Mouse (Mus musculus) spleen, postnatal 14 days (tissue): Measurements from ENCODE around the gene Robo2.
"Not testable (repeated sequence)": the region's sequence is repeated elsewhere in the genome, so short reads cannot be mapped to it uniquely, and the experiment has no call there.

Experiments used
- DNase-seq, 2 experiments: peaks; one replicate each; pipeline ENCODE4 v3.0.0; 2021 to 2022; ENCODE audit warnings: low spot score in 2 of 2

Gene Robo2

DNA sequence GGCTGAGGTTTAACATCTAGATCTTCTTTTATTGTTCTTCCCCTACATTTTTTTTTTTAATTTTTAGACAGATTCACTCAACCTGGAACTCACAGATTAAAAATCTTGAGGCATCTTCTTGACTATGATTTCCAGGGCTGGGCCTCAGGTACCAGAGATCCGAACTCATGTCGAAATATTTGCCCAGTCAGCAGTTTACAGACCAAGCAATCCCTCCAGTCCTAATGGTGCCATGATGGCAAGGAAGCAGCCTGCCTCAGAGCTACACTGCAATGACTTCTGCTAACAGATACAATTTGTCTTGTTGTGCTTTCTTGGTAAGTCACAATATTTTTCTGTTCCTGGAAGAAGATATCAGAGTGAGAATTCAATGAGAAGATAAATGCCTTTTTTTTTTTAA lies 327.4 kb downstream of the Robo2 start:
- DNase-seq = no peak

- no peak for DNase-seq
Observed at GRCm38 (mm10) chr16:74072671-74073070, 339.0 kb downstream of the Robo2 start.

DNA sequence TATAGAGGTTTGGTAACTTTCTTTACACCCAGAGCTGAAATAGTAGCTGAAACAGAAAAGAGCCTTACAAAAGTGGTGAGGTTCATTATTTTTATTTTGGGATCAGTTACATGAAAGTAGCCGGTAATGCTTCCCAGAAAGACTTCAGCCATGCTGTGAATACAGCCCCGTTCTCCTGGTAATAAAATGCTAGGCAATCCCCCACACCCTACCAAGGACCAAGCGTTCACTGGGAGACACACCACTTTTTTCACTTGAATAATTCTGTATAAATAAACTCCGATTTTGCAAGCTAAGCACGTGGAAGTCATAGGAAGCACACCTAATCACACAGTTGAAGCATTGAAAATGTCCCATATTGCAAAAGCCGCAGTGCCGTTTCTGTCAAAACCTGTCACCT lies 341.0 kb downstream of the Robo2 start:
- DNase-seq = no peak

- DNase-seq = no peak
Observed at GRCm38 (mm10) chr16:74065958-74066357, 345.7 kb downstream of the Robo2 start.

GRCm38 (mm10) chr16:74061951-74062350 lies 349.7 kb downstream of the Robo2 start:
- DNase-seq = no peak

- no peak for DNase-seq
Observed at GRCm38 (mm10) chr16:74061479-74061878, 350.1 kb downstream of the Robo2 start.

DNA sequence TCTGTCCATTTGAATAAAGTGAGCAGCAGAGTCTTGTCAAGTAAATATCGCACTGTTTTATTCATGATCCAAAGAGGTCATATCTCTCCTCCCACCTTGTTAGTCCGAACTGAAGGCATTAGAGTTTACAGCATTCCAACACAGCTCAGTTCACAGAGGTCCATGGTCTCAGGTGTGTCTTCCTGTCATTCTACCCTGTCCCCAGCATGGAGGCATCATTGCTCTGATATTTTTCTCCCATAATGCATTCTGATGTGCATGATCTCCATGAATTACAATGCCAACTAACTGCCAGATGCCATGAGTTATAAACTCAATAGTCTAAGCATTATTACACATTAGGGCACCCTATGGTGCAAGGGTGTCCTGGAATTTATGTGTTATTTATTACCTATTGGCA lies 354.7 kb downstream of the Robo2 start:
- no peak for DNase-seq

DNA sequence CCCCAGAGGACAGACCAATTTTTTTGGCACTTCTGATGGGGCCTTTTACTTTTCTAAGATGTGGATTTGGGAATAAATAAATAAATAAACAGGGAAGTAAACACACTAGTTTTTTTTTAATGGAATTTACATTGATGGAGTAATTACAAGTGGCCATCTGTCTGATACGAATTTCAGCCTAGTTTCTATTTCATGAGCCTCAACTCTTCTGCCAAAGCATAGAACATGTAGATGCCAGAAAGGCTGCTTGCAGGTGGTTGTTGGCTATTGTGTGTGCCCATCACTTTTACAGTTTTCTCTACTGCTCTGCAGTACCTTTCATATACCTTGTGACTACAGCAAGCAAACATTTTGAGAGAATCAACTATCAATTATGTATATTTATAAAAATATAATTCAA lies 355.4 kb downstream of the Robo2 start:
- no peak for DNase-seq

- no peak for DNase-seq
Observed at GRCm38 (mm10) chr16:74055061-74055751, 356.4 kb downstream of the Robo2 start.

GRCm38 (mm10) chr16:74049467-74049866 lies 362.2 kb downstream of the Robo2 start:
- DNase-seq = no peak

- DNase-seq = no peak
Observed at GRCm38 (mm10) chr16:74048980-74049379, 362.6 kb downstream of the Robo2 start.

DNA sequence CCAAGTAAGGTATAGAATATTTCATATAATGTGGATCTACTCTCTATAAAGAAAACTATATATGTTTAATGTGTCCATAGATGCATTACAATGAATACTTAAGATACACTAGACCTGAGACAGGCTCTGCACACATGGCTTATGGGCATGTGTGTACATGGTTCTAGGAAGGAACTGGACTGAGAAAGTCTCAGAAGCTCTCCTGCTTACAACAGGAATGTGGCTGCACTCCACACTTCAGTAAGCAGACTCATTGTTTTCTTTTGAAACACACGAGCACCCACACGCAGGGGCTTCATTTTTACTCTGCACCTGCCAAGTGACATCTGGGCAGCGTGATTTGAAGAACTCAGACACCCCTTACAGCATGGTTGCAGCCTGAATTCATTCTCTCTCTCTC lies 364.4 kb downstream of the Robo2 start:
- DNase-seq = no peak

DNA sequence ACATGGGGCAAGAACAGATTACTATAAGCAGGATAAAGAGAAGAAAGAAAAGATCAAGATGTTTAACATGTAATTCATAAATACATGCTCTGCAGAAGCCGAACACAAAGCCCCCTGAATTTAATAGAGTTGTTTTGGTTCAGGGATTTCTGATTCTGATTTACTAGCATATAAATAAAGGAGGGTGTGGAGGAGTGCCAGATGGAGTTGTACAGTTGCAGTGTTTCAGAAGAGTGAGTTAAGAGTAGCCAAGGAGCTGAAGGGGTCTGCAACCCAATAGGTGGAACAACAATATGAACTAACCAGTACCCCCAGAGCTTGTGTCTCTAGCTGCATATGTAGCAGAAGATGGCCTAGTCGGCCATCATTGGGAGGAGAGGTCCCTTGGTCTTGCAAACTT lies 370.8 kb downstream of the Robo2 start:
- not testable (repeated sequence) for DNase-seq

- no peak for DNase-seq
Observed at GRCm38 (mm10) chr16:74027822-74028221, 383.8 kb downstream of the Robo2 start.

DNA sequence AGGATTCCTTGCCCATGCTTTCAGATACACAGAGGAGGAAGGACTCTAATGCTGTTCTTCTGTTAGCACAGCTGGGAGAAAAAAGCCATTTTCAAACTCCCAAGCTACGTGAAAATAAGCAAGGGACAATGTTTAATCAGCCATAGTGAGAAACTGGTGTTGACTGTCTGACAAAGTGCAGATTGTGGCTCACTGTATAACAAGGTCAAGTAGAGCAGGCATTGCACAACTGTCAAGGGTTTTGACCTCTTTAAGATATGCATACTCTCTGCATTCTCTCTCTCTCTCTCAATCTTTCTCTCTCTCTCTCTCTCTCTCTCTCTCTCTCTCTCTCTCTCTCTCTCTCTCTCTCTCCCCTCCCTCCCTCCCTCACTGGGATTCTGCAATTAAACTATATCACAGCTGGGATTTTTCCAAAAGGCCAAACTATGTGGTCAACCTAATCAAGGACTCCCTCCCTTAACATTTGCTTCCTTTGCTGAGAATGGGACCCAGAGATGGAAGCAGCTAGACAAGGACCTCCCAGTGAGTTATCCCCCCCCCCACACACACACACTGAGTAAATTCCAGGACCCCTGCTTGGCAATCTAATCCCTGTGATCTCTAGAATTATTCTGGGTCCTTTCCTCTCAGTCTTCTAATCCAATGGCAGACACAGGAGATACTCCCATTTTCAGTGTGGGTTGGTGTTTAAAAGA lies 389.2 kb downstream of the Robo2 start:
- no peak for DNase-seq

GRCm38 (mm10) chr16:74005767-74006166 lies 405.9 kb downstream of the Robo2 start:
- DNase-seq = no peak

GRCm38 (mm10) chr16:74001331-74001730 lies 410.3 kb downstream of the Robo2 start:
- DNase-seq = no peak

DNA sequence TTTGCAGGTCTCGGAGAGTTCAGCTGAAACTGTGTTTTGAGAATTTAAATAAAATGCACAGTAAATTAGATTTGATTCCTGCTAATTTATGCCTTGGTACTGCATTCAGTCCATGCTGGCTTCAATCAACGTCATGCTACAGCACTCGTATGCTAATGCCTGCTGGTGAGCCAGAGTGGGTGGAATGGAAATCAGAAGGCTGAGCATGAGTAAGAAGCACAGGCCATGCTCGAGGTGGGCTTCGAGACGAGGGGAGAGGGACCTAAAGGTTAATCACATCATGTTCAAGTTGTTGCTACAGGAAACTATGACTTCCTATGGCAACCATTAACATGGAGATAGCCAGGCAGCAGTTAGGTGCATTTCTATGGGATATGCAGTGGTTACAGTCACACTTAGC lies 420.4 kb downstream of the Robo2 start:
- no peak for DNase-seq

DNA sequence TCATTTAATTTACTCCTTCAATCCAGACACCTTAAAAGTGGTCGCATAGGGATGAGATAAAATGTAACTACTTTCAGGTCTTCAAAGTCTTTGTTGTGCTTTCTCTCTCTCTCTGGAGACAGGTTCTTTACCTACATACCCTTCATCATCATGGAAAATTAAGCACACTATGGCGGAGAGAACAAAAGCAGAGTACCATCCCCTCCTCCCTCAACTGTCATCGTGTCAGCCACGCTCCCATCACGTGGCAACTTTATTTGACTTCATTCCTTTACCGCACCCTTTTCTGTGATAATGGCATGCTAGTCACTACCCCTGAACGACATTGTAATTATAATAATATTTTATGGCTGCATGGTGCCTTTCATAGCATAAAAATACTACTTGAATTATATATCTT lies 442.1 kb downstream of the Robo2 start:
- no peak for DNase-seq

- DNase-seq = no peak
Observed at GRCm38 (mm10) chr16:73964366-73964926, 447.2 kb downstream of the Robo2 start.

DNA sequence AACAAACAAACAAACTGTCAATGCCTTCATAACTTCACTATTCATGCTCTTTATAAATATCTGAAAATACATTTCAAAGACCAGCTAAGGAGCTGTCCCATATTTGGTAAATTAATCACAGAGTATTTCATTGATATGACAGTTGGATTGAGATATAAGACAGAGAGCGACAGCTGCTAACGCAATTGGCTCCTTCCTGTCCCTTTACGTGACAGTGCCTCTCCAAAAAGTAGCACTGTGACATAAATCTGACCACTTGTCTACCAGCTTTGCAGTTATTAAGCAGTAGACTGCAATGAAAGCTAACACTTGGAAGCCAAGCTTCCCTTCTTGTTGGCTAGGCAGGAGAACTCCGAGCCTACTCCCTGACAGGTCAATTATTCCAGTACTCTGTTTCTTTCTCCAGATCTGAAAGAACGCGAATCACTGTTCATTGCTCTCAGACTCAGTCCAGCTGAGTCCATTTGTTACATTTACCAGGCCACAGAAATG lies 452.1 kb downstream of the Robo2 start:
- no peak for DNase-seq

GRCm38 (mm10) chr16:73958524-73958846 lies 453.1 kb downstream of the Robo2 start:
- no peak for DNase-seq
